Mouse (Mus musculus) urinary bladder, postnatal 4 days (tissue): ENCODE results near the gene Gm10668.
"Not testable (repeated sequence)": the region's sequence is repeated elsewhere in the genome, so short reads cannot be mapped to it uniquely, and the experiment has no call there.

ENCODE experiments used
- DNase-seq, 2 experiments: peaks; one replicate each; pipeline ENCODE4 v3.0.0; 2021 to 2022; ENCODE audit warnings: low spot score in 2 of 2

Gm10668 gene

GRCm38 (mm10) chr7:20730524-20730923, at the start of gene Gm10668:
Gene Gm10668 (minus strand): TSS chr7:20730624.
- DNase-seq, result not testable (repeated sequence)

DNA sequence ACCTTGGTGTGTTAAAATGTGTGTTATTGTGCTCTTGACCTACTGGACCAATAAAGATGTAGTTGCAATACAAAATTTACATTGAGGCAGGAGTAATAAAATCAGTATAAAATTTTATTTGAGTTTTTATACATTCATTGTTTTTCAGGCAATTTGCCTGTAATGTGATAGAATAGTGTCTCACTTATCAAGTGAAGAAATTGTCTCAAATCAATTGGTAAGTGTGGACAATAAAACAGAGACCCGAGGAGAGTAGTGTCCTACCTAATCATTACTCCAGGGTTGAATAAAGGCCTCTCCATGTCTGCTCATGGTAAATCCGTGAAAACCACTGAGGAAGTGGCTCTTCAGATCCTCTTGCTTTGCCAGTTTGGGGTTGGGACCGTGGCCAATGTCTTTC, 40.5 kb upstream of the Gm10668 start, which contains the start of gene Vmn1r112:
Gene Vmn1r112 (plus strand): TSS at position 301 of the 400 bp plus-strand sequence.
- DNase-seq, result not testable (repeated sequence)

DNA sequence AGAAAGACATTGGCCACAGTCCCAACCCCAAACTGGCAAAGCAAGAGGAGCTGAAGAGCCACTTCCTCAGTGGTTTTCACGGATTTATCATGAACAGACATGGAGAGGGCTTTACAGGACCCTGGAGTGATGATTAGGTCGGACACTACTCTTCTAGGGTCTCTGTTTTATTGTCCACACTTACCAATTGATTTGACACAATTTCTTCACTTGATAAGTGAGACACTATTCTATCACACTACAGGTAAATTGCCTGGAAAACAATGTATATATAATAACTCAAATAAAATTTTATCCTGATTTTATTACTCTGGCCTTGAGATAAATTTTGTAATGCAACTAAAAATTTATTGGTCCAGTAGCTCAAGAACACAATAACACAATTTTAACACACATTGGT, 27.3 kb downstream of the Gm10668 start, which contains the start of gene Vmn1r111:
Gene Vmn1r111 (minus strand): TSS at position 101 of the 400 bp plus-strand sequence.
- DNase-seq, result not testable (repeated sequence)
